Mouse (Mus musculus) embryonic fibroblast, embryonic 13.5 days (primary cell): Measurements from ENCODE around the gene Spon1.

ENCODE experiments used
- CTCF ChIP-seq: IDR thresholded peaks from 2 replicates; pipeline ENCODE4 v1.5.1; 2011; ENCODE audit warnings: mild to moderate bottlenecking, control low read depth, low read length, moderate library complexity, borderline replicate concordance; ENCODE audit not compliant: insufficient read depth
- POLR2A ChIP-seq: IDR thresholded peaks from 2 replicates; pipeline ENCODE4 v1.6.1; 2011; ENCODE audit warnings: low read depth, mild to moderate bottlenecking, control low read depth, low read length, moderate library complexity

- TF ChIP-seq POLR2A (no peak), CTCF (no peak)
These were observed 325.2 kb downstream of the Spon1 start for GRCm38 (mm10) chr7:114090892-114091545.
